Mouse (Mus musculus): Measurements from ENCODE around the gene Adamts12. TPM values are rescaled to one million over a fixed set of nuclear protein-coding genes. Genes with fewer than 3 reads are reported as not detected.
A peak's percentile ranks its signal among the peaks of the same experiment; 100 is the strongest.

Gene Adamts12
- polyA plus RNA-seq (2012; rRNA removed): 9.5 and 10.6 TPM in 2 replicates
- 8.7 and 9.3 TPM in 2 replicates for polyA plus RNA-seq (2014; fragmentation: Nextera tagmentation; extraction: Ambion mirVana)

GRCm38 (mm10) chr15:11064558-11065411 is at the start of gene Adamts12:
Gene Adamts12, plus strand, starts transcription at chr15:11064790.
- 0 out of 2 replicates have a peak, but pooled peaks have one; percentile 11 for TF ChIP-seq POLR2A (IDR thresholded peaks at IDR 0.05; ENCODE audit: borderline replicate concordance, extremely low read depth, insufficient read depth, insufficient read length)
- Histone ChIP-seq H3K9ac (ENCODE audit: low read depth, low read length, severe bottlenecking) (peak within 1 kb of the TSS; percentile 70), H3K4me2 (replicated peaks; ENCODE audit: low read depth, low read length, severe bottlenecking) (peak within 1 kb of the TSS; percentile 72), H3K27ac (replicated peaks; ENCODE audit: low read depth, low read length) (peak within 1 kb of the TSS; percentile 91), H3K27me3 (ENCODE audit: control insufficient read depth, insufficient read depth, low read length) (no peaks in the 10 kb centered on the region), H3K9me3 (ENCODE audit: control insufficient read depth, low read length) (no peaks in the 10 kb centered on the region), H3K36me3 (ENCODE audit: control insufficient read depth, insufficient read depth, low read length) (no peaks in the 10 kb centered on the region), H3K4me3 (replicated peaks; ENCODE audit: low read length) (peak within 1 kb of the TSS; percentile 45), H3K4me1 (ENCODE audit: control insufficient read depth, insufficient read depth, low read length) (peaks cover 37% of the 10 kb centered on the region)
- under 1% methylated on average over 24 of the region's 25 CpGs for WGBS
- DNase-seq (ENCODE audit: low spot score) (peak; percentile 84), ATAC-seq (ENCODE audit: low FRiP score, low read depth) (peak; percentile 82)

- H3K4me2 ChIP-seq (replicated peaks; ENCODE audit: low read depth, low read length, severe bottlenecking): no peak overlapping the region
- DNase-seq (ENCODE audit: low spot score) (no peak), ATAC-seq (ENCODE audit: low FRiP score, low read depth) (no peak)
- no peaks in the 10 kb centered on the region for H3K36me3 ChIP-seq (ENCODE audit: control insufficient read depth, insufficient read depth, low read length)
- no peaks in the 10 kb centered on the region for H3K9me3 ChIP-seq (ENCODE audit: control insufficient read depth, low read length)
- 75% methylated on average over 2 of the region's 2 CpGs for WGBS
- H3K27me3 ChIP-seq (ENCODE audit: control insufficient read depth, insufficient read depth, low read length): no peaks in the 10 kb centered on the region
- no peak for TF ChIP-seq POLR2A (IDR thresholded peaks at IDR 0.05; ENCODE audit: borderline replicate concordance, extremely low read depth, insufficient read depth, insufficient read length)
- no peak overlapping the region for H3K4me3 ChIP-seq (replicated peaks; ENCODE audit: low read length)
- H3K27ac ChIP-seq (replicated peaks; ENCODE audit: low read depth, low read length): no peak overlapping the region
- no peaks in the 10 kb centered on the region for H3K4me1 ChIP-seq (ENCODE audit: control insufficient read depth, insufficient read depth, low read length)
- no peak overlapping the region for H3K9ac ChIP-seq (ENCODE audit: low read depth, low read length, severe bottlenecking)
Measured at GRCm38 (mm10) chr15:11014931-11015330, 49.7 kb upstream of the Adamts12 start.

DNA sequence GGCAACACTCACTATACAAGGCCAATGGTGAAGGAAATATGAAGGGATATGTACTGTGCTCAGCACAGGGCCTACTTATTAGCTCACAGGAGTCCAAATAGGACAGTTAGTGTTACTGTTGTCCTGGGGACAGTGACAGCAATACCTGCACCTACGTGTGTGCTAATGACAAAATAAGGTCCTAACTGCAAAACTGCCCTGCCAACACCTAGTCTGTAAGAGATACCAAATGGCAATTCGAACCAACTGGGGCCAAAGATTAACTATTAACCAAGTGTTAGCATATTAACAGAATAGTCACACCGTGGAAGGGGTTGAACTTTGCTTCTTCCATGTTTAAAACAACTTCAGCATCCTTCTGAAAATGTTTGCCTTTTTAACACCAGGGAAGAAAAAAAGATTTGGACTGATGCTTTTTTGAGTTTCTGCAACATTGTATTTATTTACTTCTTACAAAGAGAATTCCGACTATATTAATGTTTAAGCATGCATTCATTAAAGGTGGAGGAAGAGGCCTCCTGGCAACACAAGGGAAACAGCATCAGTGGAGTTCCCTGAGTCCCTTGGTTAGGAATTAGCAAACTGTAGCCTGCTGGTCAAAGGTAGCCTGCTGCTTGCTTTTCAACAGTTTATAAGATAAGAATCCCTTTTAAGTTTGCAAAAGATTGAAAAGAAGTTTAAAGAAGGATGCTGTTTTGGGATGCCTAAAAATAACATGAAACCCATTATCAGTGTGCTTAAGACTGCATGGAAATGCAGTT is 37.6 kb upstream of the Adamts12 start:
- Histone ChIP-seq H3K4me3 (replicated peaks; ENCODE audit: low read length) (no peak overlapping the region), H3K36me3 (ENCODE audit: control insufficient read depth, insufficient read depth, low read length) (no peaks in the 10 kb centered on the region), H3K27ac (replicated peaks; ENCODE audit: low read depth, low read length) (no peak overlapping the region), H3K27me3 (ENCODE audit: control insufficient read depth, insufficient read depth, low read length) (no peaks in the 10 kb centered on the region), H3K9me3 (ENCODE audit: control insufficient read depth, low read length) (no peaks in the 10 kb centered on the region), H3K4me2 (replicated peaks; ENCODE audit: low read depth, low read length, severe bottlenecking) (no peak overlapping the region), H3K4me1 (ENCODE audit: control insufficient read depth, insufficient read depth, low read length) (no peaks in the 10 kb centered on the region), H3K9ac (ENCODE audit: low read depth, low read length, severe bottlenecking) (no peak overlapping the region)
- DNase-seq (ENCODE audit: low spot score): no peak
- no peak for ATAC-seq (ENCODE audit: low FRiP score, low read depth)
- whole genome bisulfite sequencing: 78% methylated on average over 4 of the region's 4 CpGs
- TF ChIP-seq POLR2A (IDR thresholded peaks at IDR 0.05; ENCODE audit: borderline replicate concordance, extremely low read depth, insufficient read depth, insufficient read length): no peak

DNA sequence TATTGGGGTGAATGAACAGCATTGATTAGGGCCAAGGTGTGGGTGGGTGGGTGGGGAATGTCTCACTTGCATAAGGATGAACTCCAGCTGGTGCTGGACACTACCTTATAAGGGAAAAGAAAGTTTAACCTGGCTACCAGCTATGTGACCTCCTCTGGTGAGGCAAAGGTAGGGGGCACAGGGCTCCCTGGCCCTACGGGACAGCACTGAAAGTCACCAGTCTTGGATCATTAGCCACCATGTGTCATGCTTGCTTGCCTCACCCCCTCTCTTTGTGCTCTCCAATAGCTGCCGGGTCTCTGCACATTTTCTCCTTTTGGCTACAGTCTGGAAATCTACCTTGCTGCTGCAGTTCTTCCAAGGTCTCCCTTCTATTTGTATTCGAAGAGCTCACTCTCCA is 34.4 kb upstream of the Adamts12 start:
- Histone ChIP-seq H3K36me3 (ENCODE audit: control insufficient read depth, insufficient read depth, low read length) (no peaks in the 10 kb centered on the region), H3K4me3 (replicated peaks; ENCODE audit: low read length) (no peak overlapping the region), H3K4me1 (ENCODE audit: control insufficient read depth, insufficient read depth, low read length) (no peaks in the 10 kb centered on the region), H3K27ac (replicated peaks; ENCODE audit: low read depth, low read length) (no peak overlapping the region), H3K9ac (ENCODE audit: low read depth, low read length, severe bottlenecking) (no peak overlapping the region), H3K4me2 (replicated peaks; ENCODE audit: low read depth, low read length, severe bottlenecking) (no peak overlapping the region), H3K27me3 (ENCODE audit: control insufficient read depth, insufficient read depth, low read length) (peaks cover 15% of the 10 kb centered on the region), H3K9me3 (ENCODE audit: control insufficient read depth, low read length) (no peaks in the 10 kb centered on the region)
- ATAC-seq (ENCODE audit: low FRiP score, low read depth) (no peak), DNase-seq (ENCODE audit: low spot score) (no peak)
- 82% methylated on average over 3 of the region's 3 CpGs for WGBS
- TF ChIP-seq POLR2A (IDR thresholded peaks at IDR 0.05; ENCODE audit: borderline replicate concordance, extremely low read depth, insufficient read depth, insufficient read length): no peak

DNA sequence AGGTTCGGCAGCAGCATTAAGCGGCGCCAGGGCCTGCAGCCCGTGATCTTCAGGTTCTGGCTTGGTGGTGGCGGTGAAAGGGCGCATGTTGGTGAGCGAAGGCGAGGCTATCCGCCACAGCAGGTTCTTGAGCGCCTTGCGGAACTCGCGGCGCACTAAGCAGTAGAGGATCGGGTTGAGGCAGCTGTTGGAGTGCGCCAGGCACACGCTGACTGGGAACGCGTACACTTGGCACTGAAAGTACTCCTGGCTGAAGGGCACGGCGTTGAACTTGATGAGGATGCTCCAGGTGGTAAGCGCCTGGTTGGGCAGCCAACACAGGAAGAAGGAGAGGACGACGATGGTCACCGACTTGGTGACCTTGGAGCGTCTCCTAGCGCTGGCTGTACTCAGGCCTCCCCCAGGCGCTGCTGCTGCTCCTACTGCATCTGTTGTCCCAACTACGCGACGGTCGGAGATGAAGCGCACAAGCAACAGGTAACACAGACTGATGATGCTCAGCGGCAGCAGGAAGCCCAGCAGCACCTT is 28.6 kb upstream of the Adamts12 start:
- ATAC-seq (ENCODE audit: low FRiP score, low read depth) (no peak), DNase-seq (ENCODE audit: low spot score) (no peak)
- no peaks in the 10 kb centered on the region for H3K9me3 ChIP-seq (ENCODE audit: control insufficient read depth, low read length)
- H3K27me3 ChIP-seq (ENCODE audit: control insufficient read depth, insufficient read depth, low read length): peaks cover 47% of the 10 kb centered on the region
- TF ChIP-seq POLR2A (IDR thresholded peaks at IDR 0.05; ENCODE audit: borderline replicate concordance, extremely low read depth, insufficient read depth, insufficient read length): no peak
- H3K36me3 ChIP-seq (ENCODE audit: control insufficient read depth, insufficient read depth, low read length): no peaks in the 10 kb centered on the region
- 4% methylated on average over 34 of the region's 34 CpGs for WGBS
- H3K4me2 ChIP-seq (replicated peaks; ENCODE audit: low read depth, low read length, severe bottlenecking): peak overlapping the region; percentile 58
- peaks cover 15% of the 10 kb centered on the region for H3K4me1 ChIP-seq (ENCODE audit: control insufficient read depth, insufficient read depth, low read length)
- H3K27ac ChIP-seq (replicated peaks; ENCODE audit: low read depth, low read length): no peak overlapping the region
- peak overlapping the region; percentile 38 for H3K4me3 ChIP-seq (replicated peaks; ENCODE audit: low read length)
- 0 out of 2 replicates have a peak overlapping the region, but pooled peaks have one; percentile 21 for H3K9ac ChIP-seq (ENCODE audit: low read depth, low read length, severe bottlenecking)

Data from limb, embryonic 14.5 days (tissue).